Mouse (Mus musculus) stomach, postnatal 0 days (tissue): Measurements from ENCODE around the gene Hist1h4d. TPM values are rescaled to one million over a fixed set of nuclear protein-coding genes. Genes with fewer than 3 reads are reported as not detected.
"Not testable (repeated sequence)": the region's sequence is repeated elsewhere in the genome, so short reads cannot be mapped to it uniquely, and the experiment has no call there.

Experiments used
- ATAC-seq: fragments of 200-750 bp; cut with Nextera tagmentation; 2 replicates; pipeline ENCODE4 v1.8.0; 2017; ENCODE audit not compliant: low FRiP score, low TSS enrichment
- DNase-seq: peaks from one replicate; pipeline ENCODE4 v3.0.0-alpha.2; 2016; ENCODE audit warnings: low spot score
- H3K27ac ChIP-seq: fragments of 300-500 bp; sonication (generic); replicated peaks from 2 replicates; pipeline ENCODE4 v1.5.1; 2014; ENCODE audit warnings: mild to moderate bottlenecking, control low read depth
- H3K27me3 ChIP-seq: fragments of 300-500 bp; sonication (generic); 2 replicates; pipeline ENCODE4 v1.6.1; 2014; ENCODE audit warnings: low read length; ENCODE audit not compliant: control insufficient read depth, insufficient read depth
- H3K36me3 ChIP-seq: fragments of 300-500 bp; sonication (generic); 2 replicates; pipeline ENCODE4 v1.6.1; 2014; ENCODE audit warnings: low read length, mixed read lengths; ENCODE audit not compliant: control insufficient read depth, insufficient read depth
- H3K4me1 ChIP-seq: fragments of 300-500 bp; sonication (generic); replicated peaks from 2 replicates; pipeline ENCODE4 v1.6.1; 2014; ENCODE audit warnings: antibody characterized with exemption; ENCODE audit not compliant: control insufficient read depth, insufficient read depth
- H3K4me2 ChIP-seq: fragments of 300-500 bp; sonication (generic); replicated peaks from 2 replicates; pipeline ENCODE4 v1.6.1; 2014; ENCODE audit warnings: low read depth, mild to moderate bottlenecking, control low read depth, moderate library complexity
- H3K4me3 ChIP-seq: fragments of 300-500 bp; sonication (generic); 2 replicates; pipeline ENCODE4 v1.5.1; 2014; ENCODE audit warnings: low read depth, low read length, control low read depth
- H3K9ac ChIP-seq: fragments of 300-500 bp; sonication (generic); 2 replicates; pipeline ENCODE4 v1.6.1; 2014; ENCODE audit warnings: mild to moderate bottlenecking, low read length, control low read depth, mixed read lengths
- H3K9me3 ChIP-seq: fragments of 300-500 bp; sonication (generic); 2 replicates; pipeline ENCODE4 v1.6.1; 2016; ENCODE audit warnings: low read length; ENCODE audit not compliant: control insufficient read depth
- CTCF ChIP-seq: IDR thresholded peaks from 2 replicates; pipeline ENCODE4 v1.5.1; 2016; ENCODE audit warnings: antibody characterized with exemption, low read depth, mild to moderate bottlenecking, moderate library complexity
- EP300 ChIP-seq: optimal IDR thresholded peaks from 2 replicates; pipeline ENCODE3; 2016; ENCODE audit warnings: antibody characterized with exemption
- WGBS: fragments of 180-500 bp; shearing (Covaris S2); extraction: QIAGEN DNeasy Blood & Tissue Kit; methylation state at CpG from one replicate; pipeline ENCODE4 v1.1.7; 2014; 5-methylcytosine and 5-hydroxymethylcytosine counted together
- polyA plus RNA-seq: library from polyadenylated mRNA; unstranded; fragments of >200 nt; fragmentation: Nextera tagmentation; extraction: Ambion mirVana; gene quantifications from 2 replicates; pipeline ENCODE4 v1.2.1, GENCODE M21; 2015

The Hist1h4d gene
- polyA plus RNA-seq, 1 experiment from 2014 or later, result 48.7 TPM

DNA sequence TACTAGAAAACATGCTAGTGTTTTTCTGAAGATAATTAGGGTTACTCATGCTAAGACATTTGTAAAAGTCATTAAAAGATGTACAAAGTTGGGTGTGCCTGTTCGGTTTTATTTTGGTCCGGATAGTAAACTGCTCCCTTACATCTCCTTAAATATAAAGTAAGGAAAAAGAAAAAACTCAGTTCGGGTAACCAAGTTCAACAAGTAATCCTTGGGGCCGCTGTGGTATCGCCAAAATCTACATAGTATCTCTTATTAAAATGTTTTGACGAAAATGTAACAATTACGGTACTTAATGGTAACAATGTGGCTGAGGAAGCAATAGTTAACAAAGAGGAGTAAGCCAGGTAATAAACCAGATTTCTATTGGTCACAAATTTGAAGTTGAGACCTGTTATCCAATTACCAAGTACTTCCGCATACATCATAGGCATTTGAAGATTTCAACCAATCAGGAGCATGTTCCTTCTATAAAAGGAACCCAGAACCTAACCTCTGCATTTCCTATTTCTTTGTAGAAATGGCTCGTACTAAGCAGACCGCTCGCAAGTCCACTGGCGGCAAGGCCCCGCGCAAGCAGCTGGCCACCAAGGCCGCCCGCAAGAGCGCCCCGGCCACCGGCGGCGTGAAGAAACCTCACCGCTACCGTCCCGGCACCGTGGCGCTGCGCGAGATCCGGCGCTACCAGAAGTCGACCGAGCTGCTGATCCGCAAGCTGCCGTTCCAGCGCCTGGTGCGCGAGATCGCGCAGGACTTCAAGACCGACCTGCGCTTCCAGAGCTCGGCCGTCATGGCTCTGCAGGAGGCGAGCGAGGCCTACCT, 37.2 kb upstream of the Hist1h4d start, which contains the start of gene Hist1h3f:
TSS of gene Hist1h3f (plus strand) at position 88 of the 822 bp plus-strand sequence.
- TF ChIP-seq EP300 (peak; percentile 36), CTCF (no peak; the same call in 1 of the 2 replicates)
- DNase-seq (peak; percentile 50), ATAC-seq (peak; percentile 95)
- Histone ChIP-seq H3K27ac (peak within 1 kb of the TSS; percentile 89), H3K4me1 (no peaks in the 10 kb centered on the region), H3K36me3 (no peaks in the 10 kb centered on the region), H3K27me3 (no peaks in the 10 kb centered on the region), H3K9ac (peak within 1 kb of the TSS; percentile 58), H3K4me3 (peak within 1 kb of the TSS; percentile 46), H3K9me3 (no peaks in the 10 kb centered on the region), H3K4me2 (peak within 1 kb of the TSS; percentile 61)
- WGBS, result under 1% methylated on average over 24 of the region's 45 CpGs

DNA sequence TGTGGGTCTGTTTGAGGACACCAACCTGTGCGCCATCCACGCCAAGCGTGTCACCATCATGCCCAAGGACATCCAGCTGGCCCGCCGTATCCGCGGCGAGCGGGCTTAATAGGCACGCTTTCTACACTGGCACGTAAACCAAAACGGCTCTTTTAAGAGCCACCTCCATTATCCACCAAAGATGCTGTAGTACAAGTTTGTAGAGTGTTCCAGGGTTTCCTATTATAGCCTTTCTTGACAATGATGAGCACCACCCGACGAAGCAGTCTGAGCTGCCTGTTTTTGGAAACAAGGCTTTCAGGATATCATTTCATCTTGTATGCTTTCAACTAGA, 36.6 kb upstream of the Hist1h4d start:
- not testable (repeated sequence) for ATAC-seq, DNase-seq, H3K27me3 ChIP-seq, H3K9ac ChIP-seq, H3K9me3 ChIP-seq, H3K4me1 ChIP-seq, H3K27ac ChIP-seq, H3K36me3 ChIP-seq
- Histone ChIP-seq H3K4me3 (peak overlapping the region; percentile 46), H3K4me2 (peak overlapping the region; percentile 35; the same call in 1 of the 2 replicates)
- 0% methylated on average over 11 of the region's 14 CpGs for WGBS

- Histone ChIP-seq H3K4me1 (no peaks in the 10 kb centered on the region), H3K4me2 (no peak overlapping the region), H3K27ac (no peak overlapping the region), H3K4me3 (no peak overlapping the region), H3K9ac (no peak overlapping the region), H3K9me3 (no peaks in the 10 kb centered on the region), H3K27me3 (no peaks in the 10 kb centered on the region), H3K36me3 (no peaks in the 10 kb centered on the region)
- 59% methylated on average over 5 of the region's 5 CpGs for WGBS
- TF ChIP-seq CTCF, result no peak
- TF ChIP-seq EP300, result no peak
- DNase-seq, result no peak
- ATAC-seq, result no peak
Measured at GRCm38 (mm10) chr13:23546694-23547093, 34.7 kb upstream of the Hist1h4d start.

- H3K4me1 ChIP-seq, result no peaks in the 10 kb centered on the region
- H3K9me3 ChIP-seq, result no peaks in the 10 kb centered on the region
- no peak for ATAC-seq
- TF ChIP-seq CTCF, result no peak
- no peak for TF ChIP-seq EP300
- WGBS, result 6% methylated on average over 3 of the region's 3 CpGs
- no peaks in the 10 kb centered on the region for H3K27me3 ChIP-seq
- peak overlapping the region; percentile 57 for H3K4me2 ChIP-seq
- H3K4me3 ChIP-seq, result peak overlapping the region; percentile 43
- peak overlapping the region; percentile 85 for H3K27ac ChIP-seq
- no peaks in the 10 kb centered on the region for H3K36me3 ChIP-seq
- H3K9ac ChIP-seq, result peak overlapping the region; percentile 52; the same call in 1 of the 2 replicates
- DNase-seq, result no peak
Measured at GRCm38 (mm10) chr13:23550761-23551145, 30.6 kb upstream of the Hist1h4d start.

DNA sequence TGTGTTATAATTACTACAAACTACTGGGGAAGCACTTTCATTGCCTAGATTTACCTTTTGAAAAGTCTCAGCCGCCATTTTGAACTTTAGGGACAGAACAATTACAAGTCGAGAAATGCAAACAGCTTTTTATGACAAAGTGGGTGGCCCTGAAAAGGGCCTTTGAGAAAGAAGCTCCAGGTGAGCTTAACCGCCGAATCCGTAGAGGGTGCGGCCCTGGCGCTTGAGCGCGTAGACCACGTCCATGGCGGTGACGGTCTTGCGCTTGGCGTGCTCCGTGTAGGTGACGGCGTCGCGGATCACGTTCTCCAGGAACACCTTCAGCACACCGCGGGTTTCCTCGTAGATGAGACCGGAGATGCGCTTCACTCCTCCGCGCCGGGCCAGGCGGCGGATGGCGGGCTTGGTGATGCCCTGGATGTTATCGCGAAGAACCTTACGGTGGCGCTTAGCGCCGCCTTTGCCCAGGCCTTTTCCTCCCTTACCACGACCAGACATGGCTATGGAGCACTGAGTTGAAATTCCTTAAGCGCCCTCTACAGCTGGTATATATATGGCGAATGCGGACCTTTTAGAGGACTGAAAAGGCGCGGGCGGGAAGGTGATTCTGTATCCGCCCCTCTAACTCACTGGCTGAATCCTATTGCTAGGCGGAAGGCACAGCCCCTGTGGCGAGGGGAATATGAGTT, 30.1 kb upstream of the Hist1h4d start, which contains the start of gene Hist1h4f:
TSS of gene Hist1h4f (minus strand) at position 503 of the 689 bp plus-strand sequence.
- H3K27me3 ChIP-seq, H3K4me1 ChIP-seq, H3K36me3 ChIP-seq, H3K9me3 ChIP-seq: not testable (repeated sequence)
- DNase-seq, result peak; percentile 92
- Histone ChIP-seq H3K4me2 (peak within 1 kb of the TSS; percentile 57), H3K27ac (peak within 1 kb of the TSS; percentile 85), H3K9ac (peak within 1 kb of the TSS; percentile 52), H3K4me3 (peak within 1 kb of the TSS; percentile 43)
- TF ChIP-seq CTCF, result peak; percentile 69
- peak; percentile 7 for TF ChIP-seq EP300
- peak; percentile 80 for ATAC-seq
- WGBS, result 0% methylated on average over 42 of the region's 47 CpGs
